Mouse (Mus musculus) adrenal gland, postnatal 14 days (tissue): Measurements from ENCODE around the gene Tardbp. TPM values are rescaled to one million over a fixed set of nuclear protein-coding genes. Genes with fewer than 3 reads are reported as not detected.

ENCODE experiments used
- total RNA-seq: library from RNA; stranded (reverse); gene quantifications from 2 replicates; pipeline ENCODE4 v1.2.3, GENCODE M21; 2021

Tardbp gene
- total RNA-seq, 1 experiment from 2014 or later = 290 TPM

Other genes starting within 250 kb of the Tardbp start
- 20.0 and 21.8 TPM in 2 replicates for gene Ubiad1, start 182.2 kb downstream of the Tardbp start, total RNA-seq
- 65.5 and 67.5 TPM in 2 replicates for gene Mtor, start 178.4 kb downstream of the Tardbp start, total RNA-seq
- gene Angptl7, start 126.6 kb downstream of the Tardbp start, total RNA-seq = 1.4 and 2.3 TPM in 2 replicates
- 49.5 and 56.3 TPM in 2 replicates for gene Exosc10, start 68.6 kb downstream of the Tardbp start, total RNA-seq
- gene Srm, start 35.5 kb downstream of the Tardbp start, total RNA-seq = 69.7 and 92.4 TPM in 2 replicates
- gene Masp2, start 24.5 kb downstream of the Tardbp start, total RNA-seq = 2.5 and 32.8 TPM in 2 replicates
- not detected in 2 replicates for gene Gm572, start 16.3 kb upstream of the Tardbp start, total RNA-seq
- gene Casz1, start 177.4 kb upstream of the Tardbp start, total RNA-seq = 7.0 and 7.2 TPM in 2 replicates